Mouse (Mus musculus) adrenal gland, postnatal 0 days (tissue): ENCODE measurements around the gene Ntan1. TPM values are rescaled to one million over a fixed set of nuclear protein-coding genes. Genes with fewer than 3 reads are reported as not detected.

Source experiments
- microRNA-seq: library from miRNA; unstranded; fragments of <30 nt; microRNA quantifications from one replicate; pipeline ENCODE4, GENCODE M21; 2016; ENCODE audit warnings: borderline replicate concordance; ENCODE audit not compliant: insufficient number of aligned reads
- polyA plus RNA-seq: library from polyadenylated mRNA; unstranded; fragments of >200 nt; fragmentation: Nextera tagmentation; extraction: Ambion mirVana; gene quantifications from 2 replicates; pipeline ENCODE4 v1.2.1, GENCODE M21; 2015

The Ntan1 gene
- 133 and 164 TPM in 2 replicates for polyA plus RNA-seq

GRCm38 (mm10) chr16:13818560-13819393, at the start of gene Ntan1:
TSS of gene Ntan1 (plus strand) at chr16:13818845.

DNA sequence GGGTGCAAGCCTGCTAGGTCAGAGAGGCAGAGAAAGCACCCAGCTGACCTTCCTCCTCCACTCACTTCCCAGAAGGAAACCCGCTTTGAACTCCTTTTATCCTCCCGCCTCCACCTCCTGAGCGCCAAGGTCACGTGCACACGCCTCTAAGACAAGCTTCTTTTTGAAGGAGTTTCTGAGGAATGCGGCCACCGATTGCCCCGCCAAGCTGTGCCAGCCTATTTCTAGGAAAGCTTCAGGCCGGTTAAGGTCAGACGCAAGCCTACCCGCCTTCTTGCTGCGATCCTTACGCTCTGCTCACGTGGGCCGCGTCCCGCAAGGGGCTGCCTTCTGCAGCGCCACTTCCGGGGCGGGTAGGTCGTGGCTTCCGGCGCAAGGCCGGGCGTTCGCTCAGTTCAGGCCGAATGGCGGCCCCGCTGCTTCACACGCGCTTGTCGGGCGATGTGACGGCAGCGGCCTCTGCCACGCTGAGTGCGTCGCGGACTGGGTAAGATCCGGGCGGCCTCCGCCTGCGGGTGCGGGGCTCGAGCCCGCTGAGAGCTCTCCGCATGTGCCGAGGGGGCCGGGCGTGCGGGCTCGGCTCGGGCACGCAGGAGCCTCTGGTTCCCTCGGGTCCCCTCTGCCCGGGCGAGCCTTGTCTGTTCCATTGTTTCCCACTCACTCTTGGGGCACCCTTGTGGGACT, 38.1 kb upstream of the Ntan1 start, which contains the start of gene Rrn3:
TSS of gene Rrn3 (plus strand) at position 356 of the 684 bp plus-strand sequence.

Small RNA genes lying within 50 kb of the gene (microRNA-seq; reads per million reads assigned to microRNA genes)
- gene Gm27734, result not detected

Other genes starting within 250 kb of the Ntan1 start
- 29.8 and 40.5 TPM in 2 replicates for gene Parn, start 150.7 kb upstream of the Ntan1 start, polyA plus RNA-seq
- 34.0 and 41.5 TPM in 2 replicates for gene Bfar, start 147.0 kb upstream of the Ntan1 start, polyA plus RNA-seq
- gene 3110001I22Rik, start 146.9 kb upstream of the Ntan1 start, polyA plus RNA-seq, result 4.2 and 4.6 TPM in 2 replicates
- gene Pla2g10, start 87.9 kb upstream of the Ntan1 start, polyA plus RNA-seq, result 0.19 and 0.93 TPM in 2 replicates
- 29.2 and 48.2 TPM in 2 replicates for gene Rrn3, start 38.1 kb upstream of the Ntan1 start, polyA plus RNA-seq
- gene Pdxdc1, start 84.3 kb downstream of the Ntan1 start, polyA plus RNA-seq, result 40.8 and 60.1 TPM in 2 replicates
- gene Mpv17l, start 84.3 kb downstream of the Ntan1 start, polyA plus RNA-seq, result 6.6 and 11.9 TPM in 2 replicates
- gene 2900011O08Rik, start 167.8 kb downstream of the Ntan1 start, polyA plus RNA-seq, result 4.4 and 7.9 TPM in 2 replicates
- 0.33 and 0.77 TPM in 2 replicates for gene Ifitm7, start 168.0 kb downstream of the Ntan1 start, polyA plus RNA-seq